Mouse (Mus musculus): Measurements from ENCODE around the gene Trappc6a.
A peak's percentile ranks its signal among the peaks of the same experiment; 100 is the strongest.

The Trappc6a gene

DNA sequence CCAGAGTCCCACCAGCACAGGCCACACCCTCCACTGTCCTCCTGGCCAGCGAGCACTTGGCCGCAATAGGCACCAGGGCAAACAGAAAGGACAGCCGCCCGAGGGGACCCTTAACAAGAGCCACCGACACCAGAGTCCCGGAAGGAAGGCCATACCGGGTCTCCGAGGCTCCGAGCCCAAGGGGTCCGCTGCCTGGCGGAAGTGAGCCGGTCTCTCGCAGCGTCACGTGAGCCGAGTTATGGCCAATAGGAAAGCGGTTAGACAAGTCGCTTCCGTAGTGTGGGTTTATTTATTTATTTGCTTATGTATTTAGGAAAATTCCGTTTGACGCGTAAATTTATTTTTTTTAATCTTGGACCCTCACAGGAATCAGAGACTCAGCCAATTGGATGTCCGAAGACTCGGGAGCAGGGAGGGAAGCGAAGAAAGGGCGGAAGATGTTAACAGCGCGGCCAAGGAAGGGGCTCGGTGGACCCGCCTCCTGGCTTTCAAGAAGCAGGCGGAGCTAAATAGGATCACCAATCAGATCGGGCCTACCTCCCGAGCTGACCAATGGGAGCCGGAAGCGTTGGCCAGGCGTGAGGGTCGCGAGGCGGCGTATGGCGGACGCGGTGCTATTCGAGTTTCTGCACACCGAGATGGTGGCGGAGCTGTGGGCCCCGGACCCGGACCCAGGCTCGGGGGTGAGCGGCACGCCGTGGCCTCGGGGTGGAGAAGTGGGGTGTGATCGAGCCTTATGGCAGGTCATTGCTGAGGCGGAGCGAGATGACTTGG is at the start of gene Trappc6a, which contains the start of gene Bloc1s3:
Trappc6a (plus strand) TSS at position 246 of the 774 bp plus-strand sequence.
Bloc1s3 (minus strand) TSS at position 218 of the 774 bp plus-strand sequence.
- peak; percentile 84 to 95 for DNase-seq (ENCODE audit: low spot score in 2 of 2)

DNA sequence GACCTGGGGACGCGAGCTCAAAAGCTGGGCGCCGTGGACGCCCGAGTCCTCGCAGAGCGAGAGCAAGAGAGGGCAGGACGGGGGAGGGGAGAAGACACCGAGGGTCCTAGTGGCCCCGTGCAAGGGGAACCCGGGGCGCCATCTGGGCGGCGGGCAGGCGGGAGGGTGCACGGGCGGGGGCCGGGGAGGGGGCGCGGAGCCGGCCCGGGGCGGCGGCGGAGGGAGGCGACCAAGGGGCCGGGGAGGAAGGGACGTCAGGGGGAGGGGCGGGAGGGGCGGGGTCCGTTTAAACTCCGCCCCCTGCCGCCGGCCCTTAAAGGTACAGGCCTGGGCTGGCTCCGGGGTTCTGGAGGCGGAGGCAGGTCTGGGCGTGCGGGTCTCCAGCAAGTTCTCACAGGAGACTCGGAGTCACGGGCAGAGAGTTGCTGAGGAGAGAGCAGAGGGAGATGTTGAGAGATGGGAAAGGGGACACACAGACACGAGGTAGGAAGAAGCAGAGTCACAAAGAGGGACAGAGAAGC is 49.5 kb upstream of the Trappc6a start, which contains the start of gene Mark4:
Mark4 (minus strand) TSS at position 231 of the 521 bp plus-strand sequence.
- peak in 1 of 2 experiments; percentile 61 for DNase-seq (ENCODE audit: low spot score in 2 of 2)

- no peak for DNase-seq (ENCODE audit: low spot score in 2 of 2)
Measured at GRCm38 (mm10) chr7:19459144-19459870, 48.9 kb upstream of the Trappc6a start.

GRCm38 (mm10) chr7:19460500-19460899 is 47.7 kb upstream of the Trappc6a start:
- DNase-seq (ENCODE audit: low spot score in 2 of 2), result no peak

DNA sequence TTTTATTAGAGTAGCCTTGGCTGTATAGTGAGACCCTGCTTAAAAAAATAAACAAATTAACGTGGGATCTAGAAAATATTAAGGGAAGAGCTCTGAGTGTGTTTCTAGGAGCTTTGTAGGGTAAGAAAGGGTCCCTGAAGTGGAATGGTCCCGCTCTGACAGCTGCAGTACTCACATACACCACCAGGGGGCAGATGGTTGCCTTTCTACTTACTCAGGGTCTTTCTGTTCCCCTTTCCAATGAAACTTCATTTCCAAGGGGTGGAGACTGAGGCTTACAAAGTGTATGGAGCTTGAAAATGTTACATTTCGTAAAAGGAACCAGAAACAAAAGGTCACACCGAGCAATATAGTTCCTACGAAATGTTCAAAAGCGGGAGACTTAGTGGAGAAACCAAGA is 46.7 kb upstream of the Trappc6a start:
- peak in 1 of 2 experiments; percentile 82 for DNase-seq (ENCODE audit: low spot score in 2 of 2)

DNA sequence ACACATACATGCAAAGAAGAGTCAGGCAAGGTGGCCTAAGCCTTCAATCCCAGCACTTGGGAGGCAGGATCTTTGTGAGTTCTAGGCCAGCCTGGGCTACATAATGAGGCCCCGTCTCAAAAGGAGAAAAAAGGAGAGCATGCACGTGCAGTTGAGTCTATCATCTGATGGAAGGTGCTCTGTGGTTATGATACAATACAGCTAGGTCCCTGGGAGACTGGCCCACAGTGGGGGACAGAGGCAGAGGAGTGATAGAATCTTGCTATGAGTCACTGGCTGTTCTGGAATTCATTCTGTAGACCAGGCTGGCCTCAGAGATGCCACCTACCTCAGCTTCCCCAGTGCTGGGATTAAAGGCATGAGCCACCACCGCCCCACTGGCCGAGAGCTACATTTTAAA is 45.8 kb upstream of the Trappc6a start:
- no peak for DNase-seq (ENCODE audit: low spot score in 2 of 2)

DNA sequence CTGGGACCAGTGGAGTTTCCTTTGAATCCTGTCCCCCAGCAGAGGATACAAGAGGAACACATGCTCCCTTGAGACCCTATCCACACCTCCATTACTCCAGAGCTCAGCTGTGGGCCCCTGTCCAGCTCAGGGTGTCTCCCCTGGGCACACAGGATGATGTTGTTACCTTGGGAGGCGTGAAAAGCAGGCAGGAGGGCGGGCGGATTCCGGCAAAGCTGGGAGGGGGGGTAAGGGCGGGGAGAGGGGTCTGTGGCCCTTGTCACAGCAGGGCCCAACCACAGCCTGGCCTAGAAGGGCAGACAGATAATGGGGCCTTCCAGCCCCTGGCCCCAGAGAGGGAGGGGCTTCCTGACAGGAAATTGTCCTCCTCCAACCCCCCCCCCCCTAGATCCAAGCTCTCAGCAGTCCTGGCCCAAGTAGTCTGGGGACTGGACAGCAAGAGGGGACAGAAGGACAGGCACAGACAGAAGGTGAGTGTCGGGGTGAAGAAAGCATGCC is 45.3 kb upstream of the Trappc6a start, which contains the start of gene Exoc3l2:
Exoc3l2 (plus strand) TSS at position 448 of the 498 bp plus-strand sequence.
- DNase-seq (ENCODE audit: low spot score in 2 of 2), result no peak

DNA sequence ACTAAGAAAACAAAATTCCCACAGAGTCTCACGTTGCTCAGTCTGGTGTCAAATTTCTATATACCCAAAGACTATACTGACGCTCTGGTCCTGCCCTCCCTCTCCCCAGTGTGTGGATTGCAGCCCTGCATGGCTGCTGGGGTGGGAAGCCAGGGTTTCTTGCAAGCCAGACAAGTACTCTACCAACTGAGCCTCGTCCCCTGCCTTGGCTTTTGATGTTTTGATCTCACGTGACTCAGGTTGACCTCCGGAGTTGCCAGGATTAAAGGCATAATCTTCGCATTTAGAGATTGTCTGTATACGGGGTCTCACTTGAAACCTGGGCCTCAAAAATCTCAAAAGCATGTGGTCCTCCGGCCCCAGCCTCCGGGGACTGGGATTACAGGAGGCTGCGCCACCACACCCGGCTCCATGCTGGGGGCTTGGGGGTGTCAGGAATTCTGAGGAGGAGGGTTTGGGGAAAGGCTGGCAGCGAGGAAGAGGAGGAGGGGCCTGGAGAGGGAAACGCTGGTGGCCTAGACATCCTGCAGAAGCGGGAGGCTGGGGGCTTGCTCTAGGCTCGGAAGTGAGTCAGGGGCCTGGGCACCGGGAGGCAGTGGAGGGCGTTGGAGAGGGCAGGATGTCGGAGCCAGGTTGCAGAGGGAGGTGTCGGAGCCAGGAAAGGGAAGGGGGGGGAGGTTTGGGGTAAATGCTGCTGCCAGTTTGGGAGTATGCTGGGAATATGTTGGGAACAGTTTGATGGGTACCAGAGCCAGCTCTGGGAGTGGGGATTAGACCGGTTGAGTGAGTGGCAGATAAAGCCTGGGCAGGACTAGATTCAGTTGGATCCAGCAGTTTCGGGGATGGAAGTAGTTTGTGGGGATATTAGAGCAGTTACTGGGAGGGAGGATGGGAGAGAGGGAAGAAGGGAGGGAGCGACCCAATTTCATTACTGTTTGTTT is 43.6 kb upstream of the Trappc6a start:
- no peak for DNase-seq (ENCODE audit: low spot score in 2 of 2)

DNA sequence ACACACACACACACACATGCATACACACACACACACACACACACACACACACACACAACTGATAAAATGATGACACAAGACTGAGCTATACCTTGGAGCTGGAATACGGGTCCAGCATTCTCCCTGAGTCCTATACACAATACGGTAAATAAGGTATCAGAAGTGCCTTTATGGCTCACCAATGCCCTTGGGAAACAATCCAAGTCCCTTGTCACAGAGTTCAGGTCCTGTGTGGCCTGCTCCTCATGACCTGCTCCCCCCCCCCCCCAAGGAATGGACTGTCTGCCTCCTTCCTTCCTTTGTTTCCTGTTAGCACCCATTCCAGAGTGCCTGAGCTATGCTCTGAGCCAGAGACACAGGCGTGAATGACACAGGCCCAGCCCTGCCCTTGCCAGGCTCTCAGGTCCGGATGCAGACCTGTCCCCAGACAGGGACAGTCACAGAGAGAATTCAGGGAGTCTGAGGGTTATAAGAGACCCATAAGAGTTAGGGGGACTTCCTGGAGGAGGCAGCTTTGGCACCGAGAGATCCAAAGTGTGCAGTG is 41.5 kb upstream of the Trappc6a start:
- DNase-seq (ENCODE audit: low spot score in 2 of 2), result no peak

DNA sequence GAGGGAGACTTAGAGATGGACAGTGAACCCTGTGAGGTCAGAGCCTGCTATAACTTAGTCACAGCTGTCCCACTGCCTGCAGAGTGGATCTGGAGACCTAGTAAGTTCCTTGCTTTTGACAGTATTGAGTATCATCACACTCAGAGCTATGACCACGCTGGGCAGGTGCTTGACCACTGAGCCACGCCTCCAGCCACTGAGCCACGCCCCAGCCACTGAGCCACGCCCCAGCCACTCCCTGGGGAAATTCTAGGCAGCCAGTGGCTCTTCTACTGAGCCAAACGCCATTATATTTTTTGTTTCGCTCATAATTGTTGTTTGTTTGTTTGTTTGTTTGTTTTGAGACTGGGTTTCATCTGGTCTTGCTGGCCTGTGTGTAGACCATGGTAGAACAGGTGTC is 40.6 kb upstream of the Trappc6a start:
- no peak for DNase-seq (ENCODE audit: low spot score in 2 of 2)

DNA sequence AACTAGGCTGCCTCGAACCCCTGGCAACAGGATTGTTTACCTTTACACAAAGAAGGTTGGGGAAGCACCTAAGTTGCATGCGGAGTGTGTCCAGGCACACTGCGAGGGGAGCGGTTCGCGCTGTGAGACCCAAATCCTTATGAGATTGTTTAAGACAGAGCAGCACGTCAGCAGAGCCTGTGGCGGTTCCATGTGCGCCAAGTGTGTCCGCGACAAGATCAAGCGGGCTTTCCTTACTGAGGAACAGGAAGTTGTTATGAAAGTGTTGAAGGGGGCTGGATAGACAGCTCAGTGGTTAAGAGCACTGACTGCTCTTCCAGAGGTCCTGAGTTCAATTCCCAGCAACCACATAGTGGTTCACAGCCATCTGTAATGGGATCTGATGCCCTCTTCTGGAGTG is 39.9 kb upstream of the Trappc6a start:
- DNase-seq (ENCODE audit: low spot score in 2 of 2), result no peak

GRCm38 (mm10) chr7:19469404-19469803 is 38.8 kb upstream of the Trappc6a start:
- no peak for DNase-seq (ENCODE audit: low spot score in 2 of 2)

- no peak for DNase-seq (ENCODE audit: low spot score in 2 of 2)
Measured at GRCm38 (mm10) chr7:19470308-19470707, 37.9 kb upstream of the Trappc6a start.

DNA sequence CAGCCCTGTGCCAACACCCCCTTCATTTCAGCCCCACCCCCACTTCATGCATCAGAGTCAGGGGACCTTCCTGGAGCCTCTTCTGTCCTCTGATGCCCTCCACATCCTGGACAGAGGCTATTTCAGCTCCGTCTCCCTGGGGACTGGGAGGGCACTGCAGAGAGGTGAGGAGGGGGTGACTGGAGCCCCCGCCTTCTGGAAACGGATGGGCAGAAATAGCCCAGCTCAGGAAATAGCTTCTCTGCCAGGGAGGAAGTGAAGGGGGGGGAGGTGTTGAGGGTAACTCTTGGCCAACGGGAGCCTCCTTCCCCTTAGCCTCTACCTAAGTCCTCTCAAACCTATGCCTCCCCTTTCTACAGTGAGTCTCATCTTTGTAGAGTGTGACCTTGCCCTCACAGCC is 35.8 kb upstream of the Trappc6a start:
- DNase-seq (ENCODE audit: low spot score in 2 of 2), result no peak

GRCm38 (mm10) chr7:19473875-19474443 is 34.2 kb upstream of the Trappc6a start:
- peak; percentile 35 to 69 for DNase-seq (ENCODE audit: low spot score in 2 of 2)

DNA sequence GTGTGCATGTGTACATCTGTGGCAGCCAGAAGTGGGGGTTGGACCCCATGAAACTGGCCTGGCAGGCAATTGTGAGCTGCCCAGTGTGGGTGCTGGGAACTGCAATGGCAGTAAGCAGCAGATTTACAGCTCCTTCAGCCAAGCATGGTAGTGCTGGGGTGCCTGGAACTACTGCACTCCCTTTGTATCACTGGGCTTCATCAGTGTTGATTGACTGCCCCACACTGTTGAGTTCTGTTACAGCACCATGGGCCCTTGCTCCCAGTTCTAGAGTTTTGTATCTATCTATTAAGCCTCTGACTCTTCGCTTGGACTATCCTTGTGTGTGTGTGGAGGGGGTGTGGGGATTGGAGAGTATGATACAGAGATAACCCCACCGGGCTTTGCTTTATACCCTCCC is 31.1 kb upstream of the Trappc6a start:
- DNase-seq (ENCODE audit: low spot score in 2 of 2), result no peak

DNA sequence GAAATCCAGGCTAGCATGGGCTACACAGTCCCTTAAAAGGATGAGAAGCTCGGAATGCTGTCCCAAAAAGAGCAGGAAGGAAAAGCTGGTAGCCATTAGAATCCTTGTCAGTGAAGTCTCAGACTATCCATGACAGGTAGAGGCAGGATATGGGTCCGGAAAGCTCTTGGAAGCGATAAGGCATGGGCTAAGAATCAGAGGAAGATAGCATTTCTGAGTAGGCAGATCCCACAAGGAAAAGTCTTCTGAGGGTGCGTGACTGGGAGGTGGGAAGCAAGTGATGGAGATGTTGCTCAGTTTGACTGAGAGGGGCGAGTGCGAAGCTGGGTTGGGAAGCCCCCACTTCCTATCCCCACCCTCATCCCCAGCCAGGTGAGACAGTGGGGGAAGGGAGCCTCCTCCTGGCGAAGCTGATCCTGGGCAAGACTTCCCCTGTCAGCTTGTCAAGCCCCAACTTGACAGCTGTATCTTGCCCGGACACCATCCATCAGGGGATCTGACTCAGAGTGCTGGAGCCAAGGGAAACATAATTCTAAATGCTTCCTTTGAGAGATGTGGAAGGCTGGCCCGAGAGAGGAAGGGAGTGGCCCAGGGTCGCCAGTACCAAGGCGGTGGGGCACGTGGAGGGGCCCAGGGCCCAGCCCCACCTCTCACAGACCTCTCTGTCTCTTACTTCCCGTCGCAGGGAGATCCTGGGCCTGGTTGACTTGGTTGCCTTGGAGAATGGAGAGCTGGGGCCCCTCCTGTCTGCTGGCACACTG is 30.4 kb upstream of the Trappc6a start:
- DNase-seq (ENCODE audit: low spot score in 2 of 2), result no peak

GRCm38 (mm10) chr7:19483281-19483680 is 24.9 kb upstream of the Trappc6a start:
- no peak for DNase-seq (ENCODE audit: low spot score in 2 of 2)

DNA sequence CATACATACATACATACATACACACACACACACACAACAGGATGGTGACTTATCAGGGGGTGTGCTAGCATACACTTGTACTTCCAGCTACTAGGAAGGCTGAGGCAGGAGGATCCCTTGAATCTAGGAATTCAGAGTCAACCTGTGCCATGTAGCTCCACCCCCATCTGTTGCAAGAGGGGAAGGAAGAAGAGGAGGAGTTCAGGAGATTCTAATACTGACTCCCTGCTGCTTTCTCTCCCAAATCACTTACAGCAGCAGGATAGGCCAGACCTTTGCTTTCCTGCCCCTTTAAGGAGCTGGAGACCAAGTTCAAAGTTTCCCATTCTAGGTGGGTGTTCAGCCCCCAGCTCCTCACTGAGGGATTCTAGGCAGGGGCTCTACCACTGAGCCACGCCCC is 22.7 kb upstream of the Trappc6a start:
- no peak for DNase-seq (ENCODE audit: low spot score in 2 of 2)

GRCm38 (mm10) chr7:19486549-19486948 is 21.6 kb upstream of the Trappc6a start:
- no peak for DNase-seq (ENCODE audit: low spot score in 2 of 2)
